Mouse (Mus musculus): Measurements from ENCODE around the gene Tnfsfm13. TPM values are rescaled to one million over a fixed set of nuclear protein-coding genes. Genes with fewer than 3 reads are reported as not detected.
A peak's percentile ranks its signal among the peaks of the same experiment; 100 is the strongest.

Gene Tnfsfm13
- polyA plus RNA-seq, 1 experiment from 2014 or later: 1.6 TPM

GRCm38 (mm10) chr11:69697396-69697795, 1.5 kb upstream of the Tnfsfm13 start:
- Histone ChIP-seq H3K36me3 (ENCODE audit: control insufficient read depth, insufficient read depth, low read length) (no peaks in the 10 kb centered on the region), H3K4me2 (ENCODE audit: low read length) (no peak overlapping the region), H3K4me3 (ENCODE audit: low read length) (no peak overlapping the region), H3K4me1 (ENCODE audit: control insufficient read depth, insufficient read depth, low read depth, low read length) (peaks cover 11% of the 10 kb centered on the region), H3K9ac (ENCODE audit: low read depth, low read length) (no peak overlapping the region), H3K27ac (ENCODE audit: low read depth, low read length) (no peak overlapping the region), H3K9me3 (ENCODE audit: control insufficient read depth, low read length) (no peaks in the 10 kb centered on the region), H3K27me3 (replicated peaks; ENCODE audit: control insufficient read depth, insufficient read depth, low read length) (no peaks in the 10 kb centered on the region; the same call in 1 of the 2 replicates)
- 90% methylated on average over 3 of the region's 3 CpGs for WGBS
- no peak for ATAC-seq

GRCm38 (mm10) chr11:69695046-69695360, 895 bp downstream of the Tnfsfm13 start:
- 14% methylated on average over 6 of the region's 6 CpGs for WGBS
- H3K4me2 ChIP-seq (ENCODE audit: low read length): peak overlapping the region; percentile 96
- H3K9ac ChIP-seq (ENCODE audit: low read depth, low read length): peak overlapping the region; percentile 84
- H3K27ac ChIP-seq (ENCODE audit: low read depth, low read length): no peak overlapping the region
- no peaks in the 10 kb centered on the region for H3K9me3 ChIP-seq (ENCODE audit: control insufficient read depth, low read length)
- H3K27me3 ChIP-seq (replicated peaks; ENCODE audit: control insufficient read depth, insufficient read depth, low read length): no peaks in the 10 kb centered on the region; the same call in 1 of the 2 replicates
- ATAC-seq: 0 out of 2 replicates have a peak, but pooled peaks have one; percentile 24
- peak overlapping the region; percentile 52 for H3K4me3 ChIP-seq (ENCODE audit: low read length)
- no peaks in the 10 kb centered on the region for H3K36me3 ChIP-seq (ENCODE audit: control insufficient read depth, insufficient read depth, low read length)
- peaks cover 11% of the 10 kb centered on the region for H3K4me1 ChIP-seq (ENCODE audit: control insufficient read depth, insufficient read depth, low read depth, low read length)

- H3K4me3 ChIP-seq (ENCODE audit: low read length): no peak overlapping the region
- no peak overlapping the region for H3K27ac ChIP-seq (ENCODE audit: low read depth, low read length)
- H3K4me2 ChIP-seq (ENCODE audit: low read length): no peak overlapping the region
- no peak for ATAC-seq
- no peaks in the 10 kb centered on the region; the same call in 1 of the 2 replicates for H3K27me3 ChIP-seq (replicated peaks; ENCODE audit: control insufficient read depth, insufficient read depth, low read length)
- H3K36me3 ChIP-seq (ENCODE audit: control insufficient read depth, insufficient read depth, low read length): no peaks in the 10 kb centered on the region
- 58% methylated on average over 11 of the region's 11 CpGs for WGBS
- H3K4me1 ChIP-seq (ENCODE audit: control insufficient read depth, insufficient read depth, low read depth, low read length): peaks cover 11% of the 10 kb centered on the region
- no peaks in the 10 kb centered on the region for H3K9me3 ChIP-seq (ENCODE audit: control insufficient read depth, low read length)
- H3K9ac ChIP-seq (ENCODE audit: low read depth, low read length): no peak overlapping the region
Measured at GRCm38 (mm10) chr11:69693421-69693965, 2.4 kb downstream of the Tnfsfm13 start.

- H3K4me2 ChIP-seq (ENCODE audit: low read length): no peak overlapping the region
- H3K36me3 ChIP-seq (ENCODE audit: control insufficient read depth, insufficient read depth, low read length): no peaks in the 10 kb centered on the region
- WGBS: 86% methylated on average over 6 of the region's 6 CpGs
Measured at GRCm38 (mm10) chr11:69692863-69693262, 3.0 kb downstream of the Tnfsfm13 start.

GRCm38 (mm10) chr11:69692196-69692811, 3.6 kb downstream of the Tnfsfm13 start:
- no peaks in the 10 kb centered on the region for H3K36me3 ChIP-seq (ENCODE audit: control insufficient read depth, insufficient read depth, low read length)
- H3K4me2 ChIP-seq (ENCODE audit: low read length): no peak overlapping the region
- H3K27ac ChIP-seq (ENCODE audit: low read depth, low read length): no peak overlapping the region
- WGBS: 87% methylated on average over 9 of the region's 9 CpGs
- H3K4me3 ChIP-seq (ENCODE audit: low read length): no peak overlapping the region
- H3K9ac ChIP-seq (ENCODE audit: low read depth, low read length): no peak overlapping the region
- H3K27me3 ChIP-seq (replicated peaks; ENCODE audit: control insufficient read depth, insufficient read depth, low read length): no peaks in the 10 kb centered on the region; the same call in 1 of the 2 replicates
- H3K4me1 ChIP-seq (ENCODE audit: control insufficient read depth, insufficient read depth, low read depth, low read length): peaks cover 11% of the 10 kb centered on the region
- H3K9me3 ChIP-seq (ENCODE audit: control insufficient read depth, low read length): no peaks in the 10 kb centered on the region
- no peak for ATAC-seq

More at GRCm38 (mm10) chr11:69692863-69693262, 3.0 kb downstream of the Tnfsfm13 start:
- H3K9me3 ChIP-seq (ENCODE audit: control insufficient read depth, low read length): no peaks in the 10 kb centered on the region
- no peaks in the 10 kb centered on the region; the same call in 1 of the 2 replicates for H3K27me3 ChIP-seq (replicated peaks; ENCODE audit: control insufficient read depth, insufficient read depth, low read length)
- no peak overlapping the region for H3K27ac ChIP-seq (ENCODE audit: low read depth, low read length)
- H3K4me3 ChIP-seq (ENCODE audit: low read length): no peak overlapping the region
- H3K4me1 ChIP-seq (ENCODE audit: control insufficient read depth, insufficient read depth, low read depth, low read length): peaks cover 11% of the 10 kb centered on the region
- no peak overlapping the region for H3K9ac ChIP-seq (ENCODE audit: low read depth, low read length)
- no peak for ATAC-seq

- peaks cover 7% of the 10 kb centered on the region; the same call in 1 of the 2 replicates for H3K4me1 ChIP-seq (ENCODE audit: control insufficient read depth, insufficient read depth, low read depth, low read length)
- H3K36me3 ChIP-seq (ENCODE audit: control insufficient read depth, insufficient read depth, low read length): no peaks in the 10 kb centered on the region
- WGBS: 100% methylated on average over 1 of the region's 1 CpGs
- no peak overlapping the region for H3K4me3 ChIP-seq (ENCODE audit: low read length)
- no peak overlapping the region for H3K27ac ChIP-seq (ENCODE audit: low read depth, low read length)
- no peak for ATAC-seq
- H3K27me3 ChIP-seq (replicated peaks; ENCODE audit: control insufficient read depth, insufficient read depth, low read length): no peaks in the 10 kb centered on the region; the same call in 1 of the 2 replicates
- no peaks in the 10 kb centered on the region for H3K9me3 ChIP-seq (ENCODE audit: control insufficient read depth, low read length)
- no peak overlapping the region for H3K9ac ChIP-seq (ENCODE audit: low read depth, low read length)
- no peak overlapping the region for H3K4me2 ChIP-seq (ENCODE audit: low read length)
Measured at GRCm38 (mm10) chr11:69689891-69690290, 6.0 kb downstream of the Tnfsfm13 start.

- no peaks in the 10 kb centered on the region for H3K9me3 ChIP-seq (ENCODE audit: control insufficient read depth, low read length)
- no peak for ATAC-seq
- H3K4me1 ChIP-seq (ENCODE audit: control insufficient read depth, insufficient read depth, low read depth, low read length): peaks cover 15% of the 10 kb centered on the region
- H3K9ac ChIP-seq (ENCODE audit: low read depth, low read length): 0 out of 2 replicates have a peak overlapping the region, but pooled peaks have one; percentile 26
- no peak overlapping the region for H3K4me2 ChIP-seq (ENCODE audit: low read length)
- H3K4me3 ChIP-seq (ENCODE audit: low read length): no peak overlapping the region
- H3K27me3 ChIP-seq (replicated peaks; ENCODE audit: control insufficient read depth, insufficient read depth, low read length): no peaks in the 10 kb centered on the region
- H3K36me3 ChIP-seq (ENCODE audit: control insufficient read depth, insufficient read depth, low read length): no peaks in the 10 kb centered on the region
- no peak overlapping the region for H3K27ac ChIP-seq (ENCODE audit: low read depth, low read length)
- 52% methylated on average over 5 of the region's 5 CpGs for WGBS
Measured at GRCm38 (mm10) chr11:69687061-69687460, 8.8 kb downstream of the Tnfsfm13 start.

- Histone ChIP-seq H3K27ac (ENCODE audit: low read depth, low read length) (no peak overlapping the region; the same call in 1 of the 2 replicates), H3K36me3 (ENCODE audit: control insufficient read depth, insufficient read depth, low read length) (no peaks in the 10 kb centered on the region), H3K9me3 (ENCODE audit: control insufficient read depth, low read length) (no peaks in the 10 kb centered on the region), H3K4me3 (ENCODE audit: low read length) (no peak overlapping the region), H3K27me3 (replicated peaks; ENCODE audit: control insufficient read depth, insufficient read depth, low read length) (no peaks in the 10 kb centered on the region), H3K4me1 (ENCODE audit: control insufficient read depth, insufficient read depth, low read depth, low read length) (peaks cover 15% of the 10 kb centered on the region), H3K9ac (ENCODE audit: low read depth, low read length) (no peak overlapping the region), H3K4me2 (ENCODE audit: low read length) (no peak overlapping the region)
- no peak for ATAC-seq
- WGBS: 18% methylated on average over 4 of the region's 4 CpGs
Measured at GRCm38 (mm10) chr11:69686377-69686776, 9.5 kb downstream of the Tnfsfm13 start.

- H3K4me1 ChIP-seq (ENCODE audit: control insufficient read depth, insufficient read depth, low read depth, low read length): peaks cover 20% of the 10 kb centered on the region
- peak within 1 kb of the TSS; percentile 41; the same call in 1 of the 2 replicates for H3K9ac ChIP-seq (ENCODE audit: low read depth, low read length)
- no peaks in the 10 kb centered on the region for H3K36me3 ChIP-seq (ENCODE audit: control insufficient read depth, insufficient read depth, low read length)
- H3K4me2 ChIP-seq (ENCODE audit: low read length): no peak within 1 kb of the TSS
- H3K27me3 ChIP-seq (replicated peaks; ENCODE audit: control insufficient read depth, insufficient read depth, low read length): no peaks in the 10 kb centered on the region
- 49% methylated on average over 10 of the region's 10 CpGs for WGBS
- peak within 1 kb of the TSS; percentile 84 for H3K27ac ChIP-seq (ENCODE audit: low read depth, low read length)
- no peak for ATAC-seq
- H3K9me3 ChIP-seq (ENCODE audit: control insufficient read depth, low read length): no peaks in the 10 kb centered on the region
- H3K4me3 ChIP-seq (ENCODE audit: low read length): no peak within 1 kb of the TSS
Measured at GRCm38 (mm10) chr11:69685526-69686148, 10.3 kb downstream of the Tnfsfm13 start, which contains the start of gene Tnfsf13. Gene Tnfsf13, minus strand, starts transcription at chr11:69685784.
